Mouse (Mus musculus) Patski (cell line): ENCODE data around the gene Dagla. TPM values are rescaled to one million over a fixed set of nuclear protein-coding genes. Genes with fewer than 3 reads are reported as not detected.

ENCODE experiments used
- ATAC-seq: fragments of 100-300 bp; one replicate; pipeline ENCODE4 v1.8.0; 2021
- CTCF ChIA-PET: fragments of 350-600 bp; sonication (Branson Sonifier 250); formaldehyde crosslinking; loops from one replicate; lab custom pipeline; 2022; ENCODE audit warnings: inconsistent platforms; lab: Charles Lee
- POLR2A ChIA-PET: fragments of 350-600 bp; sonication (Branson Sonifier 250); formaldehyde crosslinking; loops from one replicate; lab custom pipeline; 2022; ENCODE audit warnings: antibody characterized with exemption, inconsistent platforms; lab: Charles Lee
- DNase-seq: peaks from one replicate; pipeline ENCODE4 v3.0.0-alpha.2; 2011; ENCODE audit warnings: low read depth, low spot score
- H3K27me3 ChIP-seq: fragments of 371-371 bp; one replicate; pipeline ENCODE4 v1.5.1; 2021
- CTCF ChIP-seq: fragments of 100-300 bp; IDR thresholded peaks from one replicate; pipeline ENCODE4 v1.5.1; 2021
- in situ Hi-C: fragments of 300-500 bp; cut with MboI; formaldehyde crosslinking; loops from 3 replicates; pipeline ENCODE4 v1.11.1; 2018; ENCODE audit warnings: low pct_unique_long_range_greater_than_20kb, mixed read lengths
- polyA plus RNA-seq: library from polyadenylated mRNA; unstranded; gene quantifications from one replicate; pipeline ENCODE4 v1.2.3, GENCODE M21; 2021

Dagla gene
- polyA plus RNA-seq, 1 experiment from 2014 or later, result 2.9 TPM

GRCm38 (mm10) chr19:10286458-10286872 is 18.2 kb downstream of the Dagla start:
- ChIA-PET POLR2A (no interaction called here), CTCF (interaction anchor here (1.3 kb wide), 2 partner anchors 9 to 28 kb away, joined by 3 to 4 read pairs; no protein-coding TSS in a partner anchor)
- no peaks in the 10 kb centered on the region for H3K27me3 ChIP-seq
- no peak for TF ChIP-seq CTCF
- ATAC-seq, result no peak
- in situ Hi-C loops, result no loop called here
- DNase-seq, result no peak

DNA sequence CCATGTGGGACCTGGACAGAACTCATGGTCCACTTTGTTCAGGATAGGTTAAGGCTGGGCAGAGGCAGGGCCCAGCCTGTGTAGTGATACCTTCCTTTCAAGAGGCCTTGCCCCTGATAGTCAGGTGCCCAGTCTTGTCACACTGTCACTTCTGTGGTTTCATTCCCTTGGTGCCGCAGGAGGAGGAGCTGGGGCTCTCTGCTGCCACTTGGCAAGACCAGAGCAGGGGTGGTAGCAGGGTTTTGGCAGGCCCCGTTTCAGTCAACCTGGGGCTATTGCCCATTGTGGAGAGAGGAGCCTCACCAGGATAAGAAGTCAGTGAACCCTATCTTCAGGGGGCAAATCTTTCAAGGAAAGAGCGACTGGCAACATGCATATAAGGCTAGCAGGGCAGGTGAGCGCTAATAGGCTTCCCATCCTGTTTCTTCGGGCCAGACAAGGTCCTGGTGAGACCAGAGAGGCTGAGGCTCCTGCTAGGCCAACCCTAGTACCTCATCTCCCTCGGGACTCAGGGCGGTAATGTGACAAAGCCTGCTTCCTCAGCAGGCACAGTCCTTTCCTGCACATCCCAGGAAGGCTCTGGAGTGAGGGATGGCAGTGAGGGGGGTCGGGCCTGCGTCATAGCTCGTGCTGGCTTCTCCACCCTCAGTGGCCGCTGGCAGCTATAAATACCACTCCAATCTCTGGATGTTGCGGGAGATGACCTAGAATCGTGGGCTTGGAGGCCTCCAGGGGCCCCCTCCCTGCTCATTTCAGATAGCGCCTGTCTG is 23.7 kb downstream of the Dagla start:
- H3K27me3 ChIP-seq, result no peaks in the 10 kb centered on the region
- no peak for DNase-seq
- POLR2A ChIA-PET, result no interaction called here
- in situ Hi-C loops, result no loop called here
- CTCF ChIA-PET, result no interaction called here
- no peak for TF ChIP-seq CTCF
- no peak for ATAC-seq

DNA sequence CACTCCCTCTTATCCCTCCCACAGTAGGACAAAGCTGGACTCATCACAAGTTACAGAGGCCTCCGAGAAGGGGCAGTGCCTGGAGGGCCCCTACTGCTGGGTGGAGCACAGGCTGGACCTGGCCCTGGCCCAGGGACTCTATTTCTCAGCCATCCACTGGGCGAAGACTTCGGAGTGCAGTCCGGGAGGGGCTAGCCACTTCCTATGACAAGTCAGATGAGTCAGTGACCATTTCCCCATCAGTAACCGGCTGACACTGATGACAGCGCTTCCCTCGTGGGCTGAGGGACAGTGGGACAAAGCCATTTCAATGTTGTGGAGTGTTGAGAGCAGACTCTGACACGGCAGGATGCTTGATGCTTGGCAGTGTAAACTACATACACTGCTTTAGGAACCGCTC is 25.0 kb downstream of the Dagla start:
- no peak for DNase-seq
- no peak for TF ChIP-seq CTCF
- ATAC-seq, result no peak
- in situ Hi-C loops, result no loop called here
- CTCF ChIA-PET, result interaction anchor here (1.4 kb wide), 1 partner anchor 12 kb away, joined by 3 read pairs; no protein-coding TSS in a partner anchor
- H3K27me3 ChIP-seq, result no peaks in the 10 kb centered on the region
- POLR2A ChIA-PET, result no interaction called here

- no peaks in the 10 kb centered on the region for H3K27me3 ChIP-seq
- DNase-seq, result no peak
- ATAC-seq, result no peak
- in situ Hi-C loops, result no loop called here
- ChIA-PET CTCF (interaction anchor here (1.3 to 1.4 kb wide), 2 partner anchors 11 to 26 kb away, joined by 3 read pairs; partner anchors contain the start of gene Dagla), POLR2A (no interaction called here)
- TF ChIP-seq CTCF, result no peak
Observed at GRCm38 (mm10) chr19:10278669-10279324, 25.9 kb downstream of the Dagla start.

DNA sequence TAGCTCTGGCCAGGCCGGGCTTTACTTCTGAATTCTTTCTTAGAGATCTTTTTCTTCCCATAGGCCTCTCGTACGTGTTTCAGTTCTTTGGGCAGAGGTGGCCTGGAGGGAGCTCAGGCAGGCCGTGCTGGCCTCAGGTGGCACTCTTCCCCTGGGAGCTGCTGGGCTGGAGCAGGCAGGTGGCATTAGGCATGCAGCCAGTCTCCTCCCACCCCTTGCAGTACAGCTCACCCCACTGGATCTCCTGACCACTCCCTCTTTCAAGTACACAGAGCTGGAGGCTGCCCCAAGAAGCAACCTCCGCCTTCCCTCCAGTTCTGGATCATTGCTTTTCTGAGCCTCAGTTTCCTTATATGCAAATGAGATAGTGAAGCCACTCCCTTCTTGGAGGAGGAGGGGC is 26.9 kb downstream of the Dagla start:
- CTCF ChIA-PET, result interaction anchor here (0.8 to 1.3 kb wide), 2 partner anchors 8 to 27 kb away, joined by 3 read pairs; partner anchors contain the start of gene Dagla
- in situ Hi-C loops, result no loop called here
- H3K27me3 ChIP-seq, result no peaks in the 10 kb centered on the region
- no peak for ATAC-seq
- POLR2A ChIA-PET, result no interaction called here
- no peak for TF ChIP-seq CTCF
- DNase-seq, result no peak

GRCm38 (mm10) chr19:10277331-10277730 is 27.3 kb downstream of the Dagla start:
- no peak for DNase-seq
- no peak for TF ChIP-seq CTCF
- no peak for ATAC-seq
- ChIA-PET POLR2A (no interaction called here), CTCF (interaction anchor here (0.8 to 1.3 kb wide), 2 partner anchors 9 to 27 kb away, joined by 3 read pairs; partner anchors contain the start of gene Dagla)
- in situ Hi-C loops, result no loop called here
- no peaks in the 10 kb centered on the region for H3K27me3 ChIP-seq

- CTCF ChIA-PET, result no interaction called here
- no peaks in the 10 kb centered on the region for H3K27me3 ChIP-seq
- DNase-seq, result no peak
- POLR2A ChIA-PET, result no interaction called here
- in situ Hi-C loops, result no loop called here
- TF ChIP-seq CTCF, result no peak
- no peak for ATAC-seq
Observed at GRCm38 (mm10) chr19:10276483-10277144, 28.1 kb downstream of the Dagla start.

- H3K27me3 ChIP-seq, result no peaks in the 10 kb centered on the region
- in situ Hi-C loops, result no loop called here
- DNase-seq (no peak), ATAC-seq (no peak)
- CTCF ChIA-PET, result no interaction called here
- POLR2A ChIA-PET, result no interaction called here
- no peak for TF ChIP-seq CTCF
Observed at GRCm38 (mm10) chr19:10274056-10274455, 30.6 kb downstream of the Dagla start.

GRCm38 (mm10) chr19:10272746-10273145 is 31.9 kb downstream of the Dagla start:
- ChIA-PET POLR2A (interaction anchor here (1.1 kb wide), 1 partner anchor 23 kb away, joined by 3 read pairs; no protein-coding TSS in a partner anchor), CTCF (interaction anchor here (1.0 to 1.4 kb wide), 2 partner anchors 14 to 32 kb away, joined by 3 to 4 read pairs; no protein-coding TSS in a partner anchor)
- H3K27me3 ChIP-seq, result no peaks in the 10 kb centered on the region
- in situ Hi-C loops, result no loop called here
- no peak for TF ChIP-seq CTCF
- DNase-seq (no peak), ATAC-seq (no peak)

GRCm38 (mm10) chr19:10271592-10271991 is 33.1 kb downstream of the Dagla start:
- in situ Hi-C loops, result no loop called here
- no peak for ATAC-seq
- ChIA-PET POLR2A (no interaction called here), CTCF (interaction anchor here (1.0 to 1.4 kb wide), 2 partner anchors 13 to 30 kb away, joined by 3 to 4 read pairs; no protein-coding TSS in a partner anchor)
- H3K27me3 ChIP-seq, result no peaks in the 10 kb centered on the region
- no peak for TF ChIP-seq CTCF
- no peak for DNase-seq
